Mouse (Mus musculus): ENCODE measurements at regions not wholly inside any gene's neighbourhood (a gene's known extent, or its start where the extent isn't known, plus 50 kb on each side); places are given as distances from the start of the nearest gene placed in this dataset.
"Not testable (repeated sequence)": the region's sequence is repeated elsewhere in the genome, so short reads cannot be mapped to it uniquely, and the experiment has no call there.

DNA sequence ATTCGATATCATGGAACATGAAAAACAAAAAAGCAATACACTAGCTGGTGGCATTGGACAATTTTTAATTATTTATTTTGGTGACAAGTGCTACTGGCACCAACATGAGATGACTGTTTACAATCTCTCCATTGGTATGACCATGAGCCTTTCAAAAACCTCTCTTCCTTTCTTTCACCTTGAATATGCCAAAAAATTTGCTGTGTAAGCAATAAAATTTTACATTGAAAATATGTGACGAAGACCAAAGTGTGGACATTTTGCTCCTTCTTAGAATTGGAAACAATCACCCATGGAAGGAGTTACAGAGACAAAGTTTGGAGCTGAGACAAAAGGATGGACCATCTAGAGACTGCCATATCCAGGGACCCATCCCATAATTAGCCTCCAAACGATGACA, 83.4 kb upstream of the Gm49339 start:
- H3K4me1 ChIP-seq (ENCODE audit: insufficient read depth); DNase-seq; ATAC-seq; H3K27me3 ChIP-seq (ENCODE audit: insufficient read depth, low read length); H3K4me2 ChIP-seq (ENCODE audit: low read depth, low read length); H3K9ac ChIP-seq (replicated peaks); H3K9me3 ChIP-seq (ENCODE audit: low read length); H3K27ac ChIP-seq (ENCODE audit: low read depth); H3K36me3 ChIP-seq (replicated peaks; ENCODE audit: insufficient read depth, low read length); H3K4me3 ChIP-seq (ENCODE audit: low read depth, low read length): not testable (repeated sequence)
- 73% methylated on average over 3 of the region's 3 CpGs for WGBS (ENCODE audit: insufficient replicate concordance)

DNA sequence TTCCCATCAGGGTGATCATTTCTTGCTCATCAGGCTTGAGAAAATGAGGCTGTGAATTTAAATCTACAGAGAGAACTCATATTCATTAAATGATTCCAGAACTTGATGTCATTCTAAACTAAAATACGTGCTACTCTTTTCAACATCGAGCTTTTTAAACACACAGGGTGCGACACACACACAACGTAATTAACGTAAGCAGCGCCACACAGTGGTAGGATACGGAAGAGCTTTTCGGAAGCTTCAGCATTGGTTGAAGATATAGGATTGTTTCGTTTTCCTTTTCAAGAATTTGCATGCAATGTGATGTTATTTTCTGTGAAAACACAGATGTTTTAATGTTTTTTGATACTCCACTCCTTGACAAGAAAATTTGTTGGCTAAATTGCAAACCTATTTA, 75.3 kb upstream of the Gm49339 start:
- no peak for ATAC-seq
- Histone ChIP-seq H3K9me3 (ENCODE audit: low read length) (no peaks in the 10 kb centered on the region), H3K4me1 (ENCODE audit: insufficient read depth) (no peaks in the 10 kb centered on the region), H3K9ac (replicated peaks) (no peak overlapping the region), H3K4me2 (ENCODE audit: low read depth, low read length) (0 out of 2 replicates have a peak overlapping the region, but pooled peaks have one; percentile 5), H3K27me3 (ENCODE audit: insufficient read depth, low read length) (no peaks in the 10 kb centered on the region), H3K4me3 (ENCODE audit: low read depth, low read length) (no peak overlapping the region), H3K27ac (ENCODE audit: low read depth) (no peak overlapping the region), H3K36me3 (replicated peaks; ENCODE audit: insufficient read depth, low read length) (no peaks in the 10 kb centered on the region)
- peak; percentile 60 for DNase-seq
- WGBS (ENCODE audit: insufficient replicate concordance): 2% methylated on average over 9 of the region's 9 CpGs
- peak; percentile 76 for TF ChIP-seq CTCF (IDR thresholded peaks at IDR 0.05; ENCODE audit: low read depth)
- no peak for TF ChIP-seq EP300 (IDR thresholded peaks at IDR 0.05; ENCODE audit: low read depth)

DNA sequence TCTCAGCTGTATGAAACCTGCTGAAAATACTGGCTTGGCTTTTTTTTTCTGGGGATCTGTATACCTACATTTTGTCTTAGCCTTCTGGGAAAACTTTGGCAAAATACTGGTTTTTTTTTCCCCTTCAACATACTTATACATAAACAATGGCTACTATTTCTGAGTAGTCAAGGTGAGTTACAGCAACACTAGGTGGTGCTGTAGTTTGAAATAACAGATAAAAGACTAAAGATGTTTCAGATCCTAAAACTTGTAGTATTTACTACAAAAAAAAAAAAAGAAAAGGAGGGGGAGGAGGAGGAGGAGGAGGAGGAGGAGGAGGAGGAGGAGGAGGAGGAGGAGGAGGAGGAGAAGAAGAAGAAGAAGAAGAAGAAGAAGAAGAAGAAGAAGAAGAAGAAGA, 67.6 kb upstream of the Gm49339 start:
- DNase-seq (no peak), ATAC-seq (no peak)
- H3K4me3 ChIP-seq (ENCODE audit: low read depth, low read length): no peak overlapping the region
- H3K9me3 ChIP-seq (ENCODE audit: low read length): no peaks in the 10 kb centered on the region
- no peak overlapping the region for H3K9ac ChIP-seq (replicated peaks)
- TF ChIP-seq EP300 (IDR thresholded peaks at IDR 0.05; ENCODE audit: low read depth) (no peak), CTCF (IDR thresholded peaks at IDR 0.05; ENCODE audit: low read depth) (no peak)
- H3K36me3 ChIP-seq (replicated peaks; ENCODE audit: insufficient read depth, low read length): no peaks in the 10 kb centered on the region
- H3K27me3 ChIP-seq (ENCODE audit: insufficient read depth, low read length): no peaks in the 10 kb centered on the region
- no peak overlapping the region for H3K27ac ChIP-seq (ENCODE audit: low read depth)
- no peak overlapping the region for H3K4me2 ChIP-seq (ENCODE audit: low read depth, low read length)
- no peaks in the 10 kb centered on the region for H3K4me1 ChIP-seq (ENCODE audit: insufficient read depth)

DNA sequence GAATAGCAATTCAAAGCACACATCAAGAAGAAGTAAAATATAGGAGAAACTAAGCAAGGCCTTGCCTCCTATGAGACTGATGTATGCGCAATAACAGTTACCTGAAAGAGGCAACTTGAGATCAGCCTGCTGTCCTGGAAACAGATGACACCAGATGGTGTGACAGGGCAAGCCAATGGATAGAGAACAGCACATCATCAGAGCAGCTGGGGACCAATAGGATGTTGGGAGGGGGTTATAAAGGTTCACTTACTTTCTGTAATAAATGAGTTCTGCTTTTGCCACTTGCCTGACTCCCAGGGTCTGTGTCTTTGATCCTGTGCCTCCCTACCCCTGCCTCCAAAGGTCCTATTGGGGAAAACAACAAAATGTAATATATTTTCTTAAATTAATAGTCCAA, 65.9 kb upstream of the Gm49339 start:
- Histone ChIP-seq H3K4me3 (ENCODE audit: low read depth, low read length) (no peak overlapping the region), H3K27ac (ENCODE audit: low read depth) (no peak overlapping the region), H3K9me3 (ENCODE audit: low read length) (no peaks in the 10 kb centered on the region), H3K9ac (replicated peaks) (no peak overlapping the region), H3K27me3 (ENCODE audit: insufficient read depth, low read length) (no peaks in the 10 kb centered on the region), H3K4me1 (ENCODE audit: insufficient read depth) (no peaks in the 10 kb centered on the region), H3K4me2 (ENCODE audit: low read depth, low read length) (no peak overlapping the region), H3K36me3 (replicated peaks; ENCODE audit: insufficient read depth, low read length) (no peaks in the 10 kb centered on the region)
- TF ChIP-seq EP300 (IDR thresholded peaks at IDR 0.05; ENCODE audit: low read depth): no peak
- TF ChIP-seq CTCF (IDR thresholded peaks at IDR 0.05; ENCODE audit: low read depth): no peak
- DNase-seq (no peak), ATAC-seq (no peak)
- 82% methylated on average over 1 of the region's 1 CpGs for WGBS (ENCODE audit: insufficient replicate concordance)

DNA sequence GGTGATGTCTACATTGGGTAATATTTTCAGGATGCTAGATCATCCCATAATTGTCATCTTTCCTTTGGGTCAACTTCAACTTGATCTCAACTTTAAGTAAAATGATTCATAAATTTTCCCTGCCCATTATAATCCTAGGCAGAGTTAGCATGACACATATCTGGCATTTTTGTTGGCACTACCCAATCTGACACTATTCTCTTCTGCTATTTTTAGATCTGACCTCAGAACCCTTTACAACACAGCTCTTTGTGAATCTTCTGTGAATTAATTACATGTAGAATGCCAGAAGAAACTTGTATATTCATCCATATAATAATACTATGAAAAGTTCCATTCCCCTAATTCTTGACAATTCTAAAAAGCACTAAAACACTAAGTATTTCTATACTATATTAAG, 63.7 kb upstream of the Gm49339 start:
- DNase-seq (no peak), ATAC-seq (no peak)
- no peak for TF ChIP-seq EP300 (IDR thresholded peaks at IDR 0.05; ENCODE audit: low read depth)
- no peaks in the 10 kb centered on the region for H3K4me1 ChIP-seq (ENCODE audit: insufficient read depth)
- H3K9me3 ChIP-seq (ENCODE audit: low read length): no peaks in the 10 kb centered on the region
- H3K4me3 ChIP-seq (ENCODE audit: low read depth, low read length): no peak overlapping the region
- H3K27me3 ChIP-seq (ENCODE audit: insufficient read depth, low read length): no peaks in the 10 kb centered on the region
- no peak overlapping the region for H3K27ac ChIP-seq (ENCODE audit: low read depth)
- no peak overlapping the region for H3K4me2 ChIP-seq (ENCODE audit: low read depth, low read length)
- no peak overlapping the region for H3K9ac ChIP-seq (replicated peaks)
- H3K36me3 ChIP-seq (replicated peaks; ENCODE audit: insufficient read depth, low read length): no peaks in the 10 kb centered on the region

DNA sequence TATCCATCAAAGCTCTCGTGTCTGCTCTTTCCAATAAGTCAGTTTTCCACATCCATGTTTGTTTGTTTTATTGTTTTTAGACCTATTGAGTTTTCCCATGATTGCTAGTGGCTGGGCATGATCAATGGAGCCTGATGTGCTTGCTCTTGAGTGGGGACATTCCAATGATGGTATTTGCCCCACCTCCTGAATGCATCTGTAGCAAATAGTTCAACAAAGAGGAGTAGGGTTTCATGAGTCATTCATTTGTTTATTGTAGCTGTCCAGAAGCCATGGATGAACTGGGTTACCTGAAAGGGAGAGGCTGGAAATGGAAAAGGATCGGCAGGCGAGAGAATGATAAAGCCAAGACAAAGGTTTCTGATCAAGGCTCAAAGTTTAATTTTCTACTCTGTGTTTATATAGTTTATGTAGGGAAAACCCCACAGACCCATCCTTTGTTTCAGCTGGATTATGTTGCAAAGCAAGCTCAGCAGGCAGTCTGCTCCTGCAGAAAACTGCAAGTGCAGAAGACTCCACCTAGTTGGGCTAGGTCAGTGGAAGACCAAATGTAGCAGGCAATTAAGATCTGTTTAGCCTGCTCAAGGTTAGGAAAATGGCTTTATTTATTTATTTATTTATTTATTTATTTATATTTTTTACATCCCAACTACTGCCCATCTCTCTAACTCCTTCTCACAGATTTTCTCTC, 63.0 kb upstream of the Gm49339 start:
- TF ChIP-seq EP300 (IDR thresholded peaks at IDR 0.05; ENCODE audit: low read depth) (no peak), CTCF (IDR thresholded peaks at IDR 0.05; ENCODE audit: low read depth) (no peak)
- H3K36me3 ChIP-seq (replicated peaks; ENCODE audit: insufficient read depth, low read length): no peaks in the 10 kb centered on the region
- H3K4me2 ChIP-seq (ENCODE audit: low read depth, low read length): no peak overlapping the region
- ATAC-seq (no peak), DNase-seq (no peak)
- H3K9me3 ChIP-seq (ENCODE audit: low read length): no peaks in the 10 kb centered on the region
- 71% methylated on average over 3 of the region's 3 CpGs for WGBS (ENCODE audit: insufficient replicate concordance)
- no peak overlapping the region for H3K9ac ChIP-seq (replicated peaks)
- H3K4me3 ChIP-seq (ENCODE audit: low read depth, low read length): no peak overlapping the region
- no peaks in the 10 kb centered on the region for H3K27me3 ChIP-seq (ENCODE audit: insufficient read depth, low read length)
- no peaks in the 10 kb centered on the region for H3K4me1 ChIP-seq (ENCODE audit: insufficient read depth)
- H3K27ac ChIP-seq (ENCODE audit: low read depth): no peak overlapping the region

DNA sequence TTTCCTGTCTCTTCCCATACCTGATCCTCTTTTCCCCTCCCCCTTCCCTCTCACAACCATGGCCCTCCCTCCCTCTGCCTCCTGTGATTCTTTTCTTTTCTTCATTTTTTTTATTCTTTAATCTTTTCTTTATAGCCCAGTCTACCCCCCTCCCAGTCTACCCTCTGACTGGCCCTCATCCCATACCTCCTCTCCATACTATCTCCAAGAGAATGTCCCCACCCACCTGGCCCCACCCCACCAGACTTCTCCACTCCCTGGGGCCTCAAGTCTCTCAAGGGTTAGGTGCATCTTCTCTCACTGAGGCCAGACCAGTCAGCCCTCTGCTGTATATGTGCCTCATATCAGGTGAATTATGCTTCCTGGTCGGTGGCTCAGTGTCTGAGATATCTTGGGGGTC, 61.9 kb upstream of the Gm49339 start:
- no peaks in the 10 kb centered on the region for H3K27me3 ChIP-seq (ENCODE audit: insufficient read depth, low read length)
- H3K36me3 ChIP-seq (replicated peaks; ENCODE audit: insufficient read depth, low read length): no peaks in the 10 kb centered on the region
- 56% methylated on average over 1 of the region's 1 CpGs for WGBS (ENCODE audit: insufficient replicate concordance)
- TF ChIP-seq CTCF (IDR thresholded peaks at IDR 0.05; ENCODE audit: low read depth) (no peak), EP300 (IDR thresholded peaks at IDR 0.05; ENCODE audit: low read depth) (no peak)
- DNase-seq (no peak), ATAC-seq (no peak)
- H3K4me3 ChIP-seq (ENCODE audit: low read depth, low read length): no peak overlapping the region
- no peak overlapping the region for H3K4me2 ChIP-seq (ENCODE audit: low read depth, low read length)
- no peaks in the 10 kb centered on the region for H3K4me1 ChIP-seq (ENCODE audit: insufficient read depth)
- H3K9me3 ChIP-seq (ENCODE audit: low read length): no peaks in the 10 kb centered on the region
- H3K9ac ChIP-seq (replicated peaks): no peak overlapping the region
- no peak overlapping the region for H3K27ac ChIP-seq (ENCODE audit: low read depth)

Data from liver, postnatal 0 days (tissue).